Mouse (Mus musculus) myocyte (in vitro differentiated cells): ENCODE data around the gene Luzp1. TPM values are rescaled to one million over a fixed set of nuclear protein-coding genes. Genes with fewer than 3 reads are reported as not detected.

Experiments used
- H3K27me3 ChIP-seq: one replicate; pipeline ENCODE4 v1.6.1; 2011; ENCODE audit not compliant: control insufficient read depth, insufficient read depth, insufficient read length
- H3K36me3 ChIP-seq: one replicate; pipeline ENCODE4 v1.6.1; 2011; ENCODE audit not compliant: control insufficient read depth, insufficient read depth
- H3K4me2 ChIP-seq: one replicate; pipeline ENCODE4 v1.6.1; 2011; ENCODE audit warnings: low read depth, control low read depth
- H3K4me3 ChIP-seq: one replicate; pipeline ENCODE4 v1.5.1; 2011; ENCODE audit warnings: mild to moderate bottlenecking, control low read depth, moderate library complexity
- H3K79me2 ChIP-seq: one replicate; pipeline ENCODE4 v1.6.1; 2011; ENCODE audit not compliant: control insufficient read depth, insufficient read depth
- H3ac ChIP-seq: one replicate; pipeline ENCODE4 v1.6.1; 2011; ENCODE audit not compliant: control insufficient read depth, insufficient read length
- CEBPB ChIP-seq: IDR thresholded peaks from 2 replicates; pipeline ENCODE4 v1.6.1; 2011; ENCODE audit warnings: mild to moderate bottlenecking, moderate library complexity; ENCODE audit not compliant: poor library complexity, insufficient read depth, severe bottlenecking
- E2F4 ChIP-seq: IDR thresholded peaks from one replicate; pipeline ENCODE4 v1.6.1; 2011; ENCODE audit warnings: mild to moderate bottlenecking, control low read depth, moderate library complexity; ENCODE audit not compliant: insufficient read depth
- MAX ChIP-seq: IDR thresholded peaks from one replicate; pipeline ENCODE4 v1.6.1; 2011; ENCODE audit warnings: low read depth, mild to moderate bottlenecking, control low read depth
- MYOD1 ChIP-seq, 3 experiments: IDR thresholded peaks; one replicate each; pipeline ENCODE4 v1.6.1; 2011; ENCODE audit warnings: control low read depth in 2 of 3, low read depth in 2 of 3, mild to moderate bottlenecking in 2 of 3, moderate library complexity in 1 of 3; ENCODE audit not compliant: insufficient read length in 2 of 3, control insufficient read depth in 1 of 3
- MYOG ChIP-seq, 3 experiments: IDR thresholded peaks; one replicate each; pipeline ENCODE4 v1.6.1; 2011; ENCODE audit warnings: control low read depth in 2 of 3, low read depth in 2 of 3, mild to moderate bottlenecking in 2 of 3; ENCODE audit not compliant: insufficient read length in 2 of 3, control insufficient read depth in 1 of 3, insufficient read depth in 1 of 3
- POLR2A ChIP-seq: IDR thresholded peaks from one replicate; pipeline ENCODE4 v1.6.1; 2011; ENCODE audit warnings: low read depth, mild to moderate bottlenecking, control low read depth, moderate library complexity; ENCODE audit not compliant: insufficient read length
- POLR2AphosphoS2 ChIP-seq: IDR thresholded peaks from one replicate; pipeline ENCODE4 v1.6.1; 2011; ENCODE audit warnings: low read depth, control low read depth; ENCODE audit not compliant: insufficient read length
- REST ChIP-seq: IDR thresholded peaks from one replicate; pipeline ENCODE4 v1.6.1; 2011; ENCODE audit warnings: mild to moderate bottlenecking, control low read depth, moderate library complexity; ENCODE audit not compliant: insufficient read depth, insufficient read length
- SRF ChIP-seq: IDR thresholded peaks from one replicate; pipeline ENCODE4 v1.6.1; 2011; ENCODE audit warnings: low read depth; ENCODE audit not compliant: control insufficient read depth, insufficient read length
- TCF12 ChIP-seq: IDR thresholded peaks from one replicate; pipeline ENCODE4 v1.6.1; 2011; ENCODE audit warnings: mild to moderate bottlenecking, control low read depth; ENCODE audit not compliant: poor library complexity, insufficient read depth, severe bottlenecking
- TCF3 ChIP-seq: IDR thresholded peaks from one replicate; pipeline ENCODE4 v1.6.1; 2011; ENCODE audit warnings: low read depth, control low read depth; ENCODE audit not compliant: insufficient read length
- USF1 ChIP-seq: IDR thresholded peaks from one replicate; pipeline ENCODE4 v1.6.1; 2011; ENCODE audit warnings: low read depth, mild to moderate bottlenecking, control low read depth, moderate library complexity
- polyA plus RNA-seq: library from polyadenylated mRNA; unstranded; fragments of >200 nt; fragmentation: generic; extraction: Trizol; gene quantifications from one replicate; pipeline ENCODE4 v1.2.1, GENCODE M21; 2012; ENCODE audit warnings: missing spikeins

Luzp1 gene
- polyA plus RNA-seq, 1 experiment: 12.5 TPM

DNA sequence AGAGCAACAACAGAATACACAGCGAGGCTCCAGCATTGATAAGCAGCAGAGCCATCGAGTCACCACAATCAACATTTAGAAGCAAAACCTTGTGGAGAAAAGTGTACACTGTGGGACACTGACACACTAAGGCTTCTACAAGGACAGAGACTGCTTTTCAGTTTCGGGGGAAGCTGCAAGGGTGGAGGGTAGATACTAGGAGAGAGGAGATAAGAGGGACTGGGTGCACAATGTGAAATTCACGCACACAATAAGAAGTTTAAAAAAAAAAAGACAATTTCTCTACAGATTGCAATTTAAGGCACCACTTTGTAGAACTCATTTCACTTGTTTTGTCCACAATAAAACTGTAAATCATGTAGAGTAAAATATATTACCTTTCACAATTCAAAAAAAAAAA, 118.4 kb downstream of the Luzp1 start:
- H3K27me3 ChIP-seq: no peaks in the 10 kb centered on the region
- H3K4me3 ChIP-seq: no peak overlapping the region
- peaks cover 100% of the 10 kb centered on the region for H3K79me2 ChIP-seq
- TF ChIP-seq POLR2AphosphoS2 (no peak), MYOG (IDR thresholded peaks at IDR 0.05; ENCODE audit: control insufficient read depth in 1 of 3, insufficient read depth in 1 of 3, insufficient read length in 2 of 3, low read depth in 2 of 3) (no peak), MYOD1 (IDR thresholded peaks at IDR 0.05; ENCODE audit: control insufficient read depth in 1 of 3, insufficient read length in 2 of 3, low read depth in 2 of 3) (no peak), USF1 (no peak)
- no peak overlapping the region for H3ac ChIP-seq
- no peak overlapping the region for H3K4me2 ChIP-seq
- no peaks in the 10 kb centered on the region for H3K36me3 ChIP-seq

DNA sequence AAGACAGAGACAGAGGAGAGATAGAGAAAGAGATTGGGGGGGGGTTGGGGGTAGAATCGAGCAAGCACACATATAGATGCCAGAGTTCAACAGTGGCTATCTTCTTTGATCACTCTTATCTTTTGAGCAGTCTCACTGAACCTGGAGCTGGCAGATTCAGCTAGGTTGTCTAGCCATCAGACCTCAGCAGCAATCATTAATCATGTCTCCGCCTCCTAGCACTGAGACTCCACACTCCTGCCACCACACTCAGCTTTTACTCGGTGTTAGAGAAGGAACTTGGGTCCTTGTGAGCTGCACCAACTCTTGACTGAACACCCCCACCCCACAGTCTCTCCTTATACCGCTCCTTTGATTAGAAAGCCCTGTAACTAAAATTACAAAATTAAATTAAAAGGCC, 122.5 kb downstream of the Luzp1 start:
- Histone ChIP-seq H3K36me3 (no peaks in the 10 kb centered on the region), H3K4me3 (no peak overlapping the region), H3K79me2 (peaks cover 100% of the 10 kb centered on the region), H3K4me2 (no peak overlapping the region), H3K27me3 (no peaks in the 10 kb centered on the region), H3ac (no peak overlapping the region)
- TF ChIP-seq MYOD1 (IDR thresholded peaks at IDR 0.05; ENCODE audit: control insufficient read depth in 1 of 3, insufficient read length in 2 of 3, low read depth in 2 of 3) (no peak), CEBPB (no peak), TCF3 (no peak), MYOG (IDR thresholded peaks at IDR 0.05; ENCODE audit: control insufficient read depth in 1 of 3, insufficient read depth in 1 of 3, insufficient read length in 2 of 3, low read depth in 2 of 3) (no peak), SRF (no peak)

GRCm38 (mm10) chr4:136594006-136594405, 124.4 kb downstream of the Luzp1 start:
- H3K36me3 ChIP-seq: no peaks in the 10 kb centered on the region
- peak overlapping the region; percentile 24 for H3K4me2 ChIP-seq
- TF ChIP-seq E2F4 (no peak), MYOD1 (IDR thresholded peaks at IDR 0.05; ENCODE audit: control insufficient read depth in 1 of 3, insufficient read length in 2 of 3, low read depth in 2 of 3) (no peak), USF1 (no peak)
- no peaks in the 10 kb centered on the region for H3K27me3 ChIP-seq
- peaks cover 97% of the 10 kb centered on the region for H3K79me2 ChIP-seq
- H3K4me3 ChIP-seq: no peak overlapping the region
- no peak overlapping the region for H3ac ChIP-seq

DNA sequence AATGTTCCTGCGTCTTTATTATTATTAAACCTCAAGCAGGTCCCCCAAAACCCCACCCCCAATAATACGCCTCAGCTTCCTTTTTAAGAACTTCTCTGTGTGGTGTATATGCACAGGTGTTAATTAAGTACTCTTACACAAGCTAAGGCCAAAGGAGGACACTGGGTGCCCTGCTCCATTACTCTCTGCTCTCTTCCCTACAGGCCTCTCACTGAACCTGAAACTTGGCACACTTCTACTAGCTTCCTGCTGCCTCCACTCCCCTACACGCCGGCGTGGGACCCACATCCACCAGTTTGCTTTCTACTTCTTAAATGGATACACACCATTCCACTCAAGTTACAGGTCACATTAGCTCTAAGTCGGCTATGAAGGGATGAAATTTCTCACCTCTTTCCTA, 125.7 kb downstream of the Luzp1 start:
- Histone ChIP-seq H3K4me2 (no peak overlapping the region), H3K4me3 (no peak overlapping the region), H3ac (no peak overlapping the region), H3K36me3 (no peaks in the 10 kb centered on the region), H3K79me2 (peaks cover 96% of the 10 kb centered on the region), H3K27me3 (no peaks in the 10 kb centered on the region)
- TF ChIP-seq MYOG (IDR thresholded peaks at IDR 0.05; ENCODE audit: control insufficient read depth in 1 of 3, insufficient read depth in 1 of 3, insufficient read length in 2 of 3, low read depth in 2 of 3) (no peak), CEBPB (no peak), POLR2A (no peak), MYOD1 (IDR thresholded peaks at IDR 0.05; ENCODE audit: control insufficient read depth in 1 of 3, insufficient read length in 2 of 3, low read depth in 2 of 3) (no peak), MAX (no peak), TCF12 (no peak), POLR2AphosphoS2 (no peak), USF1 (no peak), E2F4 (no peak), TCF3 (no peak), REST (no peak), SRF (no peak)

DNA sequence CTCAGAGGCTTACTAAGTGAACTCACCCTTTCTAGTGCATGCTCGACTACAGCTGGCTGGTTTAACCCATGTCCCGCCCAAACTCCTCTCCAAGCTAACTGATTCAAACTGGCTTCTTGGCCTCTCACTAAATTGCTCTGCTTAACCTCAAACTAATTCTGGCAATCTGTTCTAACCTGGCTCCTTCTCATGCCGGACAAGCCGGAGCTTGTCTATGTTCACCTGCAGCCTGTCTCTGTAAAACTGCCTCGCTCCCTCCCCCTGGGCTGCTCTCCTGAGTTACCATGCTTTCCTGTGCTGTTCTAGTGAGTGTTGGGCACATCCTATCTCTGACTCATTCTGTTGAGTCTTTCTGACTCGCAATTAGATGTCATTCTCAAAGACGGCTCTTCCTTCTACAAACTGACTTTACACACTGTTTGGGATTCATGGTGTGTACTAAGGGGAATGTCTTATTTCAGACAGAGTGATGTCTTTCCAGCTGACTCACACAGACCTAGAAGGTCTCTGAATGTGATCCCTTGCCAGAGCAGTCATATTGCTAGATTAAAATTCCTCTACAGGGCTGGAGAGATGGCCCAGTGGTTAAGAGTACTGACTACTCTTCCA, 128.8 kb downstream of the Luzp1 start:
- H3K36me3 ChIP-seq: no peaks in the 10 kb centered on the region
- H3K79me2 ChIP-seq: peaks cover 84% of the 10 kb centered on the region
- H3K27me3 ChIP-seq: no peaks in the 10 kb centered on the region
- no peak for TF ChIP-seq USF1
- H3ac ChIP-seq: no peak overlapping the region
- H3K4me2 ChIP-seq: peak overlapping the region; percentile 52
- no peak overlapping the region for H3K4me3 ChIP-seq

GRCm38 (mm10) chr4:136599869-136600268, 130.3 kb downstream of the Luzp1 start:
- no peak overlapping the region for H3K4me2 ChIP-seq
- no peaks in the 10 kb centered on the region for H3K36me3 ChIP-seq
- TF ChIP-seq MYOD1 (IDR thresholded peaks at IDR 0.05; ENCODE audit: control insufficient read depth in 1 of 3, insufficient read length in 2 of 3, low read depth in 2 of 3): no peak
- TF ChIP-seq POLR2AphosphoS2: no peak
- TF ChIP-seq REST: no peak
- TF ChIP-seq E2F4: no peak
- no peak for TF ChIP-seq TCF12
- no peak for TF ChIP-seq TCF3
- TF ChIP-seq MYOG (IDR thresholded peaks at IDR 0.05; ENCODE audit: control insufficient read depth in 1 of 3, insufficient read depth in 1 of 3, insufficient read length in 2 of 3, low read depth in 2 of 3): no peak
- no peak for TF ChIP-seq USF1
- no peak for TF ChIP-seq SRF
- no peak for TF ChIP-seq POLR2A
- no peak for TF ChIP-seq MAX
- no peak for TF ChIP-seq CEBPB
- peaks cover 69% of the 10 kb centered on the region for H3K79me2 ChIP-seq
- no peak overlapping the region for H3ac ChIP-seq
- H3K27me3 ChIP-seq: no peaks in the 10 kb centered on the region
- no peak overlapping the region for H3K4me3 ChIP-seq
